Mouse (Mus musculus): ENCODE measurements around the gene Tsks.

Tsks gene

GRCm38 (mm10) chr7:44952611-44953306 lies 9.8 kb downstream of the Tsks start:
- peak; percentile 96 for DNase-seq

GRCm38 (mm10) chr7:44953561-44953960 lies 10.6 kb downstream of the Tsks start:
- no peak for DNase-seq

GRCm38 (mm10) chr7:44954091-44954885 lies 11.3 kb downstream of the Tsks start:
- DNase-seq, result no peak

GRCm38 (mm10) chr7:44955628-44956027 lies 12.6 kb downstream of the Tsks start:
- DNase-seq, result no peak

GRCm38 (mm10) chr7:44956266-44956665 lies 13.3 kb downstream of the Tsks start:
- no peak for DNase-seq

GRCm38 (mm10) chr7:44957183-44957835 lies 14.3 kb downstream of the Tsks start:
- no peak for DNase-seq

- DNase-seq, result peak; percentile 37
Measured at GRCm38 (mm10) chr7:44958208-44958607, 15.2 kb downstream of the Tsks start.

- DNase-seq, result no peak
Measured at GRCm38 (mm10) chr7:44959281-44959680, 16.3 kb downstream of the Tsks start.

GRCm38 (mm10) chr7:44959874-44960511 lies 17.0 kb downstream of the Tsks start:
- no peak for DNase-seq

GRCm38 (mm10) chr7:44960512-44960910 lies 17.5 kb downstream of the Tsks start:
- no peak for DNase-seq

GRCm38 (mm10) chr7:44962337-44962736 lies 19.3 kb downstream of the Tsks start:
- no peak for DNase-seq

- no peak for DNase-seq
Measured at GRCm38 (mm10) chr7:44962831-44963230, 19.8 kb downstream of the Tsks start.

GRCm38 (mm10) chr7:44964990-44965389 lies 22.0 kb downstream of the Tsks start:
- DNase-seq, result no peak

- no peak for DNase-seq
Measured at GRCm38 (mm10) chr7:44965975-44966374, 23.0 kb downstream of the Tsks start.

GRCm38 (mm10) chr7:44966638-44967037 lies 23.6 kb downstream of the Tsks start:
- DNase-seq, result no peak

GRCm38 (mm10) chr7:44970231-44970691 lies 27.3 kb downstream of the Tsks start:
- peak; percentile 89 for DNase-seq

GRCm38 (mm10) chr7:44971142-44971541 lies 28.1 kb downstream of the Tsks start:
- no peak for DNase-seq

GRCm38 (mm10) chr7:44973415-44974130 lies 30.6 kb downstream of the Tsks start:
- DNase-seq, result no peak

GRCm38 (mm10) chr7:44974383-44975116 lies 31.5 kb downstream of the Tsks start, which contains the start of gene Cpt1c:
Cpt1c (minus strand) TSS chr7:44974851.
- peak; percentile 62 for DNase-seq

GRCm38 (mm10) chr7:44975117-44975419 lies 32.1 kb downstream of the Tsks start:
- no peak for DNase-seq

- DNase-seq, result no peak
Measured at GRCm38 (mm10) chr7:44978300-44978699, 35.3 kb downstream of the Tsks start.

- DNase-seq, result no peak
Measured at GRCm38 (mm10) chr7:44981539-44981938, 38.5 kb downstream of the Tsks start.
